Mouse (Mus musculus) brain, embryonic 14.5 days (tissue): Measurements from ENCODE around the gene Tmbim6. TPM values are rescaled to one million over a fixed set of nuclear protein-coding genes. Genes with fewer than 3 reads are reported as not detected.
A peak's percentile ranks its signal among the peaks of the same experiment; 100 is the strongest.

Source experiments
- DNase-seq: peaks from one replicate; pipeline ENCODE4 v3.0.0-alpha.2; 2011; ENCODE audit warnings: low read depth
- CTCF ChIP-seq: fragments of 200-500 bp; IDR thresholded peaks from 2 replicates; pipeline ENCODE4 v1.5.1; 2012; ENCODE audit warnings: inconsistent platforms, mild to moderate bottlenecking, moderate library complexity, borderline replicate concordance; ENCODE audit not compliant: insufficient read depth, insufficient read length; ENCODE audit errors: extremely low read depth
- POLR2A ChIP-seq: fragments of 200-500 bp; IDR thresholded peaks from 2 replicates; pipeline ENCODE4 v1.6.1; 2012; ENCODE audit warnings: mild to moderate bottlenecking, inconsistent platforms, borderline replicate concordance; ENCODE audit not compliant: poor library complexity, insufficient read depth, insufficient read length, severe bottlenecking; ENCODE audit errors: extremely low read depth
- polyA plus RNA-seq: library from polyadenylated mRNA; depleted of rRNA; stranded (reverse); fragments of >200 nt; gene quantifications from 2 replicates; pipeline ENCODE4 v1.2.3, GENCODE M21; 2012

Gene Tmbim6
- polyA plus RNA-seq, 1 experiment, result 214 TPM

DNA sequence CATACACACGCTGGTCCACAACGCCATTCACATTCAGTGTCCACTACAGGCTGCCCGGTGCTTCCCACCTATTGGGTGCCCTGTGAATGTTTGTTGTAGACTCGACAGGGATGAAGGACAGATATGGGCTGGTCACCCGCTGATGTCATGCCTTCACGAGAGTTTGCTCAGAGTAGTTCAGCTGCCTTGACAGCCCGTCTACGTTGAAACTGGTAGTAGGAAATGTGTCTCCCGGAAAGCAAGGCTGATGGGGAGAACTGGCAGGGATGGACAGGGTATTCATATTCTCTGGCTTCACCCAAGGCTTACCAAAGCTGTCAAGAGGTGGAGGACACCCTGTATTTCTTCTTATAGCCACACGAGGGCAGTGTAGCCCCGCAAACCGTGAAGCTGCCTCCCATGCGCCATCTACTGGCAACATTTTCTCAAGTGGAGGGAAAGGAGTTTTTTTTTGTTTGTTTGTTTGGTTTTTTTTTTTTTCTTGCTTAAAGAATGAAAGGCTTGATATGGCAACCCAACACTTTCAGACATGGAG, 23.7 kb downstream of the Tmbim6 start:
- peak; percentile 94 for DNase-seq
- TF ChIP-seq POLR2A (no peak), CTCF (peak; percentile 100)

- no peak for TF ChIP-seq POLR2A
- TF ChIP-seq CTCF, result no peak
Measured at GRCm38 (mm10) chr15:99416957-99417356, 24.3 kb downstream of the Tmbim6 start.

DNA sequence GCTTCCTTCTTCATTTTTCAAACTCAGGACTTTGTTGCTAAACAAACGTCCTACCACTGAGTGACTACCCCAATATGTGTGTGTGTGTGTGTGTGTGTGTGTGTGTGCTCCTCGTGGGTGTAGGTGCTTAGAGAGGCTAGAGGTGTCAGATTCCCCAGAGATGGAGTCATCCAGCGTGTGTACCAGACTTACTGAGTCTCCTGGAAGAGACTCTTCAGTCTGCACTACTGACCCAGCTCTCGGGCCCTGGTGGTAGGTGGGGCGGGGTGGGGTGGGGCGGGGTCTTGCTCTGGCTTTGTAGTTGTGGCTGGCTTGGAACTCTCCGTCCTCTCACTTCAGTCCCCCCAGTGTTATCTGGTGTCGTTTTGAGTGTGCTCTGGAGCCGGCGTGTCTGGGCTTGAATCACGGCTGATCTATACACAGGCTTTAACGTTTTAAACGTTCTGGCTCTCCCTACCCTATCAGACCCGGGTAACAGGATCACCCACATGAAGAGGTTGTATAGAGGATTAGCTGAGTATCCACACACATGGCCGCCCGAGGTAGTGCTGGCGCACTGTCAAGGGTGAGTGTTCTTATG, 25.1 kb downstream of the Tmbim6 start:
- DNase-seq, result no peak
- TF ChIP-seq POLR2A (no peak), CTCF (no peak)

More at GRCm38 (mm10) chr15:99416957-99417356, 24.3 kb downstream of the Tmbim6 start:
- DNase-seq, result no peak

DNA sequence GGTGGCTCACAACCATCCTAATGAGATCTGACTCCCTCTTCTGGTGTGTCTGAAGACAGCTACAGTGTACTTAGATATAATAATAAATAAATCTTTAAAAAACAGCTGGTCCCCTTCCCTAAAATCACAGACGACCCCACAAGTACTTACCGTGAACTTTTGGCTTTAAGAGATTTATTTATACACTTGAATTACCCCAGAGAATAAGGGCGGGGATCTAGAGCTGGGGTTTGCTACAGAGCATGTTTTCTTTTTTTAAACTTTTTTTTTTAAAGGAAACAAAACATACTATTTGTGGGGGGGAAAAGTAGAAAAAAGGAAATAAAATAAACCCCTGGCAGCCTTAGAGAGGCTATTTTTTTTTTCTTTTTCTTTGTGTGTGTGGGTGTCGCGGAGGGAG, 27.4 kb downstream of the Tmbim6 start:
- TF ChIP-seq POLR2A, result no peak
- no peak for DNase-seq

GRCm38 (mm10) chr15:99420521-99421014, 27.9 kb downstream of the Tmbim6 start:
- TF ChIP-seq CTCF (no peak), POLR2A (no peak)
- DNase-seq, result peak; percentile 93

DNA sequence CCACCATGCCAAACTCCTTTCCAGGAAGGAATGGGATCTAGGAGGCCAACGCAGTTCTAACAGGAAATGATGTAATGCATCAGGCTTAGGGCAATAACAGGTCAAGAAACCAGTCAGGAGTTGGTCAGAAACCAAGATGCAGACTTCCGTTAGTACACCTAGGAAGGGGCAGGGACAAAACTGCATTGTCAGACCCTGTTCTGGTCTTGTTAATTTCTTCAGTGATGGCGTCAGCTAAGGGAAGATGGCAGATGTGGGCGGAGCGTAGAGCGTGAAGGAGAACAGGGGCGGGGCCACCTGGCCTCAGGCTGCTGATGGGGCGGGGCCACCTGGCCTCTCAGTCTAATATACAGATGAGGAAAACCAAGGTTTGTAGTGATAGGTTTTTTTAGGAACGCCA, 28.5 kb downstream of the Tmbim6 start:
- TF ChIP-seq CTCF, result no peak
- no peak for TF ChIP-seq POLR2A
- peak; percentile 20 for DNase-seq

DNA sequence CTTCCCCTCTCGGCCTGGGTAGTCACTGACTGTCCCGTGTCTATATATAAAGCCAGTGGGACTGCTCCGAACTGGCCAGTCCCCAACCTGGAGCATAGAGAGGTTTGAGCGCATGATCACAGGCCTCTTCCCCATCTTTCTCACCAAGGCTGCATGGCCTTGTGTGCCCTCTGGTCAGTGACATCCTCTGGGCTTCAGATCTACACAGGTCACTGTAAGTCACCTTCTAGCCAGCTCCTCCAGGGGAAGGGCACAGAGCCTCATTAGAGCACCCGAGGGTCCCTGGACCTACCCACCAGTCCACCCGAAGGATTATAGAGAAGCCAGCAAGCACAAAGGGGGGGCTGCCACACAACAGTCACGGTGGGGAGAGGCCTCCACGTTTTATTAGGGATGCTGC, 29.0 kb downstream of the Tmbim6 start:
- TF ChIP-seq POLR2A (no peak), CTCF (no peak)
- DNase-seq, result no peak

DNA sequence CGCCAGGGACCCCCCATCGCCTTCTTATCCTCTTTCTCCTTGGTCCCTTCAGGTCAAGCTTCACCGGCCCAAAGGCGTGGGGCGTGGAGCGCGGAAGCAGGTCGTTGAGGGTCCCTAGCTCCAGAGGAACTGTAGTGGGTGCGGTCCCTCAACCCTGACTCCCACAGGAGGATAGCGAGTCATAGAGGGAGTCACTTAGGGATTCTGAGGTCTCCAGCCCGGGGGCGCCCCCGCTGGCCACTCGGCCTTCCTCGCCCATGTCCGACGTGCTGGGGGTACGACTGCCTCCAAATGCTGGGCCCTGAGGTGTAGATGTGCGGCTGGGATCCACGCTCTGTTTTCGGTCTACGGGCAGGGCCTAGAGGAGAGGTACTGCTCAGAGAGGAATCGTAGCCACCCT, 29.9 kb downstream of the Tmbim6 start:
- DNase-seq, result no peak
- TF ChIP-seq POLR2A, result no peak
- TF ChIP-seq CTCF, result no peak

DNA sequence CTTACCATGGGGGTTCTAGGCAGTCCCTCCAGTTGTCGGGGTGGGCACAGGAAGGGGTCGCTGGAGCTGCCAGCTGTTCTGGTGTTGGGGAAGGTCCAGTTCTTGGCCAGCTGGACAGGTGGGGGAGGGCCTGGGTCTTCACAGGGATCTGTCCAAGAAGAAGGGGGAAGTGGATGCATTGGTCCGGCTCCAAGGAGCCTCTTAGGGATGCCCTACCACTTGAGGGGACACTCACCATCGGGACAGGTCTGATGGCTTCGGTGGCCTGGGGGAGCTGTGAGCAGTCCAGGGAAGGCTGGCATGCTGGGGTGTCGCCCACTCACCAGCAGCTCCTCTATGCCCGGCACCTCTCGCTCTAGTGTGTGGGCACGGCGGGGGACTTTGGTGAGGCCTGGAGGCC, 30.4 kb downstream of the Tmbim6 start:
- no peak for DNase-seq
- TF ChIP-seq POLR2A, result no peak

DNA sequence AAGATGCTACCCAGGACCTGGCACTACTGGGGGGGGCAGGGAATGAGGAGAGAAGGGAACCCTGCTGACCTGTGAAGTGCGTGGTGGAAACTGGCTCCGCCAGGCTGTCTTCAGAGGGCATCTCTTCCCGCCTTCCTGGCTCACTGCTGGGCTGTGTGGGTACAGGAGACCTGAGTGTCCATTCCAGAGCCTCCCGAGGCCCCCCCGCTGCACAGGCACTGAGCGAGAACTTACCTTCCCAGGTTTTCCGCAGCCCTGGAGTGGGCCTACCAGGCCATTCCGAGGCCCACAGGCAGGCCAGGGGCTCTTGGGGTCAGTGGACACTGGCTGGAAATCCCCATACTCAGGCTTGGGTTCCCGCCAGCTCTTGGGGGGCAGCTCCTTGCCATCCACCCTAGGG, 31.2 kb downstream of the Tmbim6 start:
- no peak for TF ChIP-seq POLR2A
- no peak for TF ChIP-seq CTCF
- DNase-seq, result no peak

DNA sequence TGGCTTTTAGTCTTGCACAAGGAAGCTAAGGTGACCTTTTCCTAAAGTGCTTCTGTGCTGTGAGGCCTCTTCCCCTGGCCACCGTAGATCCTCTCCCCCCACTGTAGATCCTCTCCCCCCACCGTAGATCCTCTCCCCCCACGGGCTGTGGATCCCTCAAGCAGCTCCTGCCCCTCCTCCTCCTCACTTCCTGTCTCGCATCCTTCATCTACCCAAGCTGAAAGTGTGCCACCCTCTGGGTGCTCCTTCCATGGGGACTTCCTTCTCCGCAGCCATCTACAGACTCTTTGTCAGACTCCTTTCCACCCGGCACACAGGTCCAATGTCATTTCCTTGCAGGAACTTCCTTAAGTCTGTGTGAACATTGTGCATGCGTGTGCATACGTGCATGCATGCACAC, 37.7 kb downstream of the Tmbim6 start:
- no peak for DNase-seq
- TF ChIP-seq POLR2A, result no peak

- DNase-seq, result no peak
- no peak for TF ChIP-seq CTCF
- TF ChIP-seq POLR2A, result no peak
Measured at GRCm38 (mm10) chr15:99431063-99431462, 38.4 kb downstream of the Tmbim6 start.

GRCm38 (mm10) chr15:99431504-99431903, 38.8 kb downstream of the Tmbim6 start:
- TF ChIP-seq CTCF, result no peak
- TF ChIP-seq POLR2A, result no peak
- DNase-seq, result no peak

GRCm38 (mm10) chr15:99431967-99432366, 39.3 kb downstream of the Tmbim6 start:
- DNase-seq, result no peak
- TF ChIP-seq CTCF (no peak), POLR2A (no peak)
